Mouse (Mus musculus): ENCODE measurements around the gene Pcsk1n.

DNA sequence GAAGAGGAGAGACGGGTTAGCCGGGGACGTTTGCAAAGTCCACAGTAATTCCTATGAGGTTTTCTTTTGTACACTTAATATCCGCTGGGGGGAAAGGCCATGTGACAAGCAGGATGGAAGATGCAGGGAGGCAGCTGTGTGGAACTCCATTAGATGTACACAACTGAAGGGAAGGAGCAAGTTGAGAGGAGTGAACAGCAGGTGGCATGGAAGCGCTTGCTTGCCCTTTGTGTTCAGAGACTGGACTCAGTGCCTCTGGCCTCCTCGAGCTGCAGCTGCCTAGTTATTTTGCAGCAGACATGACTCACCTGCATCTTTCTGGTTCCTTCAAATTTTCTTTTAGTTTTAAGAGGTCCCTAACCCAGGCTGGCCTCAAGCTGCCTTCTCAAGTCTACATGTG, 9.1 kb upstream of the Pcsk1n start:
- TF ChIP-seq MAX (IDR thresholded peaks at IDR 0.05) (no peak), CTCF (IDR thresholded peaks at IDR 0.05; ENCODE audit: control insufficient read depth, insufficient read depth, insufficient read length) (no peak), MYOG (IDR thresholded peaks at IDR 0.05; ENCODE audit: control insufficient read depth, extremely low read depth, insufficient read length) (no peak), USF1 (IDR thresholded peaks at IDR 0.05; ENCODE audit: low read depth) (no peak), MYOD1 (IDR thresholded peaks at IDR 0.05; ENCODE audit: control insufficient read depth, insufficient read length, low read depth) (no peak)

Data from C2C12 (cell line).